Mouse (Mus musculus) testis, adult 2 months (tissue): Measurements from ENCODE around the gene Gm21778.
"Not testable (repeated sequence)": the region's sequence is repeated elsewhere in the genome, so short reads cannot be mapped to it uniquely, and the experiment has no call there.

Experiments used
- CTCF ChIP-seq: fragments of 200-500 bp; IDR thresholded peaks from 2 replicates; pipeline ENCODE4 v1.5.1; 2012; ENCODE audit warnings: low read depth, mild to moderate bottlenecking, inconsistent platforms, low read length, moderate library complexity; ENCODE audit not compliant: control insufficient read depth, insufficient read depth, insufficient replicate concordance
- POLR2A ChIP-seq: fragments of 200-500 bp; IDR thresholded peaks from 2 replicates; pipeline ENCODE4 v1.6.1; 2012; ENCODE audit warnings: low read depth, mild to moderate bottlenecking, inconsistent platforms, low read length, moderate library complexity; ENCODE audit not compliant: control insufficient read depth

DNA sequence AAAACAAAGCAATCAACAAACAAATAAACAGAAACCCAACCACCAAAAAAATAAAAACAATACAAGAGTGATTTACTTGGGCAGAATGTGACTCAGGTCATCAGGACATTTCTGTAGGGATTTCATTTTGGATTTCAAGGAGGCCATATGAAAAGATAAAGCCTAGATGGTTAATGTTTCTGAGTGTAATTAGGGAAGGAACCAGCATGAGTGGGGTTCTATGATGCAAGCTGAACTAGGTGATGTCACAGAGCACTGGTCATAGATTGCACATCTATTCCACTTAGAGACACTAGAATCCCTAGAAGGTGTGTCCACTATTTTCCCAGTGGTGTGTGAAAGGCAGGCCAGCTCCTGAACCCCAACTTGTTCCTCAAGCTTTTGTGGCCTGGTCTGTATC, at the start of gene Gm21778:
- TF ChIP-seq CTCF, POLR2A: not testable (repeated sequence)
